Mouse (Mus musculus): ENCODE measurements around the gene Eif3i. TPM values are rescaled to one million over a fixed set of nuclear protein-coding genes. Genes with fewer than 3 reads are reported as not detected.
A peak's percentile ranks its signal among the peaks of the same experiment; 100 is the strongest.

The Eif3i gene
- total RNA-seq (2014; rRNA removed) (170 and 204 TPM in 2 replicates), polyA plus RNA-seq (2012; rRNA removed) (186 and 205 TPM in 2 replicates)

GRCm38 (mm10) chr4:129600233-129601158, at the start of gene Eif3i, which contains the start of gene Tmem234:
Eif3i (minus strand) TSS chr4:129600648.
Tmem234 (plus strand) TSS chr4:129600668.
- Histone ChIP-seq H3K9ac (ENCODE audit: low read depth, low read length) (peak within 1 kb of the TSS; percentile 85), H3K4me3 (ENCODE audit: insufficient read depth, low read depth, low read length) (peak within 1 kb of the TSS; percentile 74), H3K36me3 (ENCODE audit: control insufficient read depth, insufficient read depth, low read length) (peaks cover 6% of the 10 kb centered on the region; the same call in 1 of the 2 replicates), H3K79me2 (ENCODE audit: control insufficient read depth, insufficient read depth, low read length) (peaks cover 17% of the 10 kb centered on the region), H3K4me1 (ENCODE audit: control insufficient read depth, insufficient read depth, low read length) (peaks cover 11% of the 10 kb centered on the region), H3K27me3 (ENCODE audit: control insufficient read depth, insufficient read depth, low read length) (no peaks in the 10 kb centered on the region), H3K27ac (replicated peaks; ENCODE audit: insufficient read depth, low read depth, low read length) (peak within 1 kb of the TSS; percentile 66)
- WGBS: under 1% methylated on average over 74 of the region's 74 CpGs
- DNase-seq (ENCODE audit: extremely low read depth, low read depth, low spot score): peak; percentile 64
- TF ChIP-seq CTCF (IDR thresholded peaks at IDR 0.05; ENCODE audit: low read depth, low read length) (0 out of 2 replicates have a peak, but pooled peaks have one; percentile 0), POLR2A (IDR thresholded peaks at IDR 0.05; ENCODE audit: extremely low read depth, insufficient read depth, low read length) (peak; percentile 45; the same call in 1 of the 2 replicates)

DNA sequence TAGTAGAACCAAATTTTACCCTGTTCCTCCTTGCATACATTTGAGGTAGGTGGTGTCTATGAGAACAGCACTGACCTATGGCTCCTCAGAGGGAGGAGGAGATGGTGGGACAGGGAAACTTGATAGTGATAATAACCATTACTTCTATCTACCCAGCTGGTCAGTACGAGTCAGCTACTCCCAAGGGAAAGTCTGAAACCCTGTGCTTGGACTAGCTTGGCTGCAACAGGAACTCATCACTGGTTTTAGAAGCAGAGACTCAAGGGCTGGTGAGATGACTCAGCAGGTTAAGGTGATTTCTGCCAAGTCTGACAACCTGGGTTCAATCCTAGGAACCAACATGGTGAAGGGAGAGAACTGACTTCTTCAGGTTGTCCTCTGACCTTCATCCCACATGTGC, 48.2 kb upstream of the Eif3i start:
- no peaks in the 10 kb centered on the region for H3K27me3 ChIP-seq (ENCODE audit: control insufficient read depth, insufficient read depth, low read length)
- peaks cover 51% of the 10 kb centered on the region for H3K36me3 ChIP-seq (ENCODE audit: control insufficient read depth, insufficient read depth, low read length)
- no peaks in the 10 kb centered on the region for H3K79me2 ChIP-seq (ENCODE audit: control insufficient read depth, insufficient read depth, low read length)
- WGBS: 71% methylated on average over 1 of the region's 1 CpGs
- no peak for TF ChIP-seq CTCF (IDR thresholded peaks at IDR 0.05; ENCODE audit: low read depth, low read length)
- no peak overlapping the region for H3K4me3 ChIP-seq (ENCODE audit: insufficient read depth, low read depth, low read length)
- H3K9ac ChIP-seq (ENCODE audit: low read depth, low read length): no peak overlapping the region
- DNase-seq (ENCODE audit: extremely low read depth, low read depth, low spot score): no peak
- H3K27ac ChIP-seq (replicated peaks; ENCODE audit: insufficient read depth, low read depth, low read length): no peak overlapping the region
- H3K4me1 ChIP-seq (ENCODE audit: control insufficient read depth, insufficient read depth, low read length): no peaks in the 10 kb centered on the region

DNA sequence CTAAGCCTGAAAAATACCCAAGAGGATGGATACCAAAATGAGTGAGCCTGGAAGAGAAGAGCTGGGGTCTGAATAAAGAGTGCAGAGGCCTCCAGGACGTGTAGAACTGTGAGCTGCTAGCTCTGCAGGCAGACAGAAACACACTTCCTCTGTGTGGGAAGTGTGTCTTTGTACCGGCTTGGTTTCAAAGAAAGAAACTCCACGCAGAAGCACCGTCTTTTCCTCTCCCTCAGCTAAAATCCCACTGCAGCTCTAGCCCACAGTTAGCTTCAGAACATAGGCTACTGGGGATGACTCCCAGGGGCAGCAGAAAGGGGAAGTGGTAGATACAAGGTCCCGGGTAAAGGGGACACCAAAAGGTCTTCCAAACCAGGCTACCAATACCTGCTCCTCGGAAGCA, 44.8 kb upstream of the Eif3i start:
- H3K9ac ChIP-seq (ENCODE audit: low read depth, low read length): no peak overlapping the region
- no peak overlapping the region for H3K4me3 ChIP-seq (ENCODE audit: insufficient read depth, low read depth, low read length)
- H3K27ac ChIP-seq (replicated peaks; ENCODE audit: insufficient read depth, low read depth, low read length): no peak overlapping the region
- H3K4me1 ChIP-seq (ENCODE audit: control insufficient read depth, insufficient read depth, low read length): no peaks in the 10 kb centered on the region
- H3K27me3 ChIP-seq (ENCODE audit: control insufficient read depth, insufficient read depth, low read length): no peaks in the 10 kb centered on the region
- TF ChIP-seq CTCF (IDR thresholded peaks at IDR 0.05; ENCODE audit: low read depth, low read length): no peak
- no peak for TF ChIP-seq POLR2A (IDR thresholded peaks at IDR 0.05; ENCODE audit: extremely low read depth, insufficient read depth, low read length)
- no peak for DNase-seq (ENCODE audit: extremely low read depth, low read depth, low spot score)
- H3K79me2 ChIP-seq (ENCODE audit: control insufficient read depth, insufficient read depth, low read length): no peaks in the 10 kb centered on the region
- peaks cover 24% of the 10 kb centered on the region for H3K36me3 ChIP-seq (ENCODE audit: control insufficient read depth, insufficient read depth, low read length)
- 85% methylated on average over 6 of the region's 6 CpGs for WGBS

GRCm38 (mm10) chr4:129641756-129642155, 41.3 kb upstream of the Eif3i start:
- Histone ChIP-seq H3K4me3 (ENCODE audit: insufficient read depth, low read depth, low read length) (no peak overlapping the region), H3K79me2 (ENCODE audit: control insufficient read depth, insufficient read depth, low read length) (peaks cover 8% of the 10 kb centered on the region; the same call in 1 of the 2 replicates), H3K9ac (ENCODE audit: low read depth, low read length) (no peak overlapping the region), H3K27ac (replicated peaks; ENCODE audit: insufficient read depth, low read depth, low read length) (no peak overlapping the region), H3K36me3 (ENCODE audit: control insufficient read depth, insufficient read depth, low read length) (peaks cover 6% of the 10 kb centered on the region; the same call in 1 of the 2 replicates), H3K27me3 (ENCODE audit: control insufficient read depth, insufficient read depth, low read length) (no peaks in the 10 kb centered on the region), H3K4me1 (ENCODE audit: control insufficient read depth, insufficient read depth, low read length) (peaks cover 10% of the 10 kb centered on the region)
- WGBS: 57% methylated on average over 5 of the region's 5 CpGs
- DNase-seq (ENCODE audit: extremely low read depth, low read depth, low spot score): peak; percentile 18
- no peak for TF ChIP-seq CTCF (IDR thresholded peaks at IDR 0.05; ENCODE audit: low read depth, low read length)
- TF ChIP-seq POLR2A (IDR thresholded peaks at IDR 0.05; ENCODE audit: extremely low read depth, insufficient read depth, low read length): no peak

DNA sequence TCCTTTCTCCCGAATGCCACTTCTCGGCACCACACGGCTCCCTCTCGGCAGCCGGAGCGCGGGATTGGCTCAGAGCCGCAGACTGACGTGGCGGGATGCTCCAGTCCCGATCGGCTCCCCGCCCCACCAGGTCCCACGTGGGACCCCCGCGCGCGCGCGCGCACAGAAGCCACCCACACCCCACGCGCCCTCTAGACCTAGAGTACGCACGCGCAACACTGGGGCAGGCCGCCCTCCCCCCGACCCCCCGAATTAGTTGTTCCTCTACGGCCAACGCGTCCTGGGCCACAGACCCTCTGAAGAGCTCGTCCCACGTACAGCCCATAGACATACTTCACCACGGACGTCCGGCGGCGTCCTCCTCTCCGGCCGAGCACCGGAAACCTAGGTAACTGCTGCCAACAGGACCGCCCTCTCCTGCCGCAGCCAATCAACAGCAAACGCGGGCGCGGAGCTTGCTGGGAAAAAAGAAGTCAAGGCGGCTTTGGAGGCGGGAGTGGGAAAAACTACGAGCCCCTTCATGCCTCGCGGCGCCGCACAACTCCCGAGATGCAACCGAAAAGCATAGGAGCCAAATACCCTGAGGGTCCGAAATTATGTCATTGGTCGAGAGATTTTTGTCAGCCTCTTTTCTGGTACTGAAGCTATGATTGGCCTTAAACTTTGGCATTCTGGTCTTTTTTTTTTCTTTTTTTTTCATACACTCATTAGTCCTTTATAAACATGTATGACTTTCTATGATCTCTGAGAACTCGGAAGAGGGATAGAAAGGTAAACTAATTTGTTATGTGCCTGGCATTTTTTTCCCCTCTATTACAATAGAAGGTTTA, 40.4 kb upstream of the Eif3i start, which contains the start of gene Txlna:
TSS of gene Txlna (minus strand) at position 428 of the 830 bp plus-strand sequence.
- Histone ChIP-seq H3K79me2 (ENCODE audit: control insufficient read depth, insufficient read depth, low read length) (peaks cover 8% of the 10 kb centered on the region; the same call in 1 of the 2 replicates), H3K27ac (replicated peaks; ENCODE audit: insufficient read depth, low read depth, low read length) (peak within 1 kb of the TSS; percentile 82), H3K4me1 (ENCODE audit: control insufficient read depth, insufficient read depth, low read length) (peaks cover 10% of the 10 kb centered on the region), H3K27me3 (ENCODE audit: control insufficient read depth, insufficient read depth, low read length) (no peaks in the 10 kb centered on the region), H3K36me3 (ENCODE audit: control insufficient read depth, insufficient read depth, low read length) (peaks cover 5% of the 10 kb centered on the region; the same call in 1 of the 2 replicates), H3K9ac (ENCODE audit: low read depth, low read length) (peak within 1 kb of the TSS; percentile 85), H3K4me3 (ENCODE audit: insufficient read depth, low read depth, low read length) (peak within 1 kb of the TSS; percentile 78)
- DNase-seq (ENCODE audit: extremely low read depth, low read depth, low spot score): peak; percentile 88
- WGBS: under 1% methylated on average over 60 of the region's 60 CpGs
- TF ChIP-seq POLR2A (IDR thresholded peaks at IDR 0.05; ENCODE audit: extremely low read depth, insufficient read depth, low read length) (0 out of 2 replicates have a peak, but pooled peaks have one; percentile 49), CTCF (IDR thresholded peaks at IDR 0.05; ENCODE audit: low read depth, low read length) (no peak)
